Mouse (Mus musculus) 416B (cell line): ENCODE data around the gene Foxn1.

Source experiments
- DNase-seq: peaks from one replicate; pipeline ENCODE4 v3.0.0; 2011; ENCODE audit warnings: low read depth

Gene Foxn1

DNA sequence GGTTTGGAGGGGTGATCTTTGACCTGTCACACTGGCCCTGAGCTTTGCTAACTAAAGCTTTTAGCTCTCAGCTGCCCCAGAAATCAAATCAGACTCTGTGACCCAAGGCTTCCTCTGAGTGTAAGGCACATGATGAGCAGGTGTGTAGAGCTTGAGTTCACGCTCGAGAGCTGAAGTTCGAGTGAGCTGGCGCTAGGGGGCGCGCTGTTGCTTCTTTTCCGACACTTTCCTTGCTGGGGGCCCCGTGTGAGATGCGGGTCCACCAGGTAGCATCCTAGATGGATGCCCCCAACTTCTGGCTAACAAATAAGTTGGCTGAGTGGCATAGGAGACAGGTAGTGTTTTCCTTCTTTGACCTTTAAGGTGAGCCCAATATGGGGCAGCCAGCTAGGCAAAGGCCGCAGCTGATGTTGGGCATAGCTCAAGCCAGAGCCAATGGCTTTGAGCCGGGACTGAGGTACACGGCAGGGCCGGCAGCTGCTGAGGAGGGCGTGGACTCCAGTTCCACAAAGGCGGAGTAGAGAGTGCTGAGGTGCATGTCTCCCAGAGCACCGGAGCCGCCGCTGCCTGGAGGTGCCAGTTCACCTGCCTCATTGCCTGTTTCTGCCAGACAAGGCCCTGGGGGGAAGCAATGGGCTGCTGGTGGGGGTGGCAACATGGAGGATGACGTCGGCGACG, 27.9 kb downstream of the Foxn1 start:
- peak; percentile 59 for DNase-seq

DNA sequence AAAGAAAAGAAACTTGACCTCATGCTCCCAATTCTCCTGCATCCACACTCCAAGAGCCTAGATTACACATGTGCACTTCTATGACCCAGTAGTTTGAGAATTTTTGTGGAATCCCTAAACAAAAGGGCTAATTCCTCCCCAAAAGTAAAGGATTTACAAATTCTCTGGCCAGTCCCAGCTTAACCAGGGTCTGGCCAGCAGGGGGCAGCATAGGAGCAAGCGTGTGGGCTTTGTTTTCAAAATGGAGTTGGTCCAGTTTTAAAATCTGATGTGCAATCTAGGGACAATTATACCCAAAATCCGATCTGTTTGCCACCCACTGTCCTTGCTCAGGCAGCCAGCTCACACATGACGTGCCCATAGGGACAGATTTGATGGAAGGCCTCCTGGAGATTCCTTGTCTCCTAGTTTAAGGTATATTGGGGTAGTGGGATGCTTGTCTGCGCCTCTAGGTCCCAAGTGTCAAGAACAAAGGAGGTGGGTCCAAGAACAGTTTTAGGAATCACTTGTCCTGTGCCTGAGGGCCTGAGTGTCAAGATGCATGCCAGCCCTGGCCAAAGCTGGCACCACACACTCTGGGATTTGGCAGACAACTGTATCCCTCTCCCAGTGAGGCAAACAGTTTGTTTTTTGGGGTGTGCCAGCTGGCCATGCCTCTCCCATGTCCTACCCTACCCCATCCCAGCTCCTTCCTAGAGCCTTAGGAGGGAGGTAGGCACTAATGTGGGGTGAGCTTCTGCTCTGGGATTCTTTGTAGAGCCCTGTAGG, 30.7 kb downstream of the Foxn1 start:
- peak; percentile 74 for DNase-seq

DNA sequence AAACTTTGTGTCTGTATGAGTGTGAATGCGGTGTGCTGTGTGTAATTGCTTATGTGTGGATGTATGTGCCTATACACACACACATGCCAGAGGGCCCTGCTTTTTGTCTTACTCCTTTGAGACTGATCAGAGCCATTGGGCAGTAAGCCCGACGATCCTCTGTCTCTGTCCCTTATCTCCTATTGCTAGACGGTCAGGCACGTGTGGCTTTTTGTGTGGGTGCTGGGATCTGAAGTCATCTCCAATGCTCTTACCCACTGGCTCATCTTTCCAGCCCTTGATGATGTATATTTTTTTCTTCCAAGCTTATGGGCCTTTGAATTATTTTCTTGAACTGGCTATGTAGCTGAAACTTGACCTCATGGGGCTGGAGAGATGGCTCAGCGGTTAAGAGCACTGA, 31.5 kb downstream of the Foxn1 start:
- no peak for DNase-seq

DNA sequence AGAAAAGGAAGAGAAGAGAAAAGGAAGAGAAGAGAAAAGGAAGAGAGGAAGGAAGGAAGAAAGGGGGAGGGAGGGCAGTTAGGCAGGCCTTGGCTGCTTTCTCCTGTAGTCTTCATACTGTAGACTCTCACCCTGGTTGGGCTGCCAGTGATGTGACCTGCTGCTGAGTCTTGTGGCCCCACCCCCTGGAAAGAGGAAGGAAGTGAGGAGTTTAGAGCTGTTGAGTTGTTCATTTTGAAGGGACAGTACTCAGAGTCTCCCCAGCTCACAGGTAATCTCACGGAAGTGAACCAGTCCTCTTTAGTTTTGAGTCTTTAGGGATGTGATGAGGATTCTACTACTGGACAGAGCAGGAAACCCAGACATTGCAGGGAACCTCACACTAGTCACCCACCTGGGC, 33.3 kb downstream of the Foxn1 start:
- DNase-seq: peak; percentile 58

DNA sequence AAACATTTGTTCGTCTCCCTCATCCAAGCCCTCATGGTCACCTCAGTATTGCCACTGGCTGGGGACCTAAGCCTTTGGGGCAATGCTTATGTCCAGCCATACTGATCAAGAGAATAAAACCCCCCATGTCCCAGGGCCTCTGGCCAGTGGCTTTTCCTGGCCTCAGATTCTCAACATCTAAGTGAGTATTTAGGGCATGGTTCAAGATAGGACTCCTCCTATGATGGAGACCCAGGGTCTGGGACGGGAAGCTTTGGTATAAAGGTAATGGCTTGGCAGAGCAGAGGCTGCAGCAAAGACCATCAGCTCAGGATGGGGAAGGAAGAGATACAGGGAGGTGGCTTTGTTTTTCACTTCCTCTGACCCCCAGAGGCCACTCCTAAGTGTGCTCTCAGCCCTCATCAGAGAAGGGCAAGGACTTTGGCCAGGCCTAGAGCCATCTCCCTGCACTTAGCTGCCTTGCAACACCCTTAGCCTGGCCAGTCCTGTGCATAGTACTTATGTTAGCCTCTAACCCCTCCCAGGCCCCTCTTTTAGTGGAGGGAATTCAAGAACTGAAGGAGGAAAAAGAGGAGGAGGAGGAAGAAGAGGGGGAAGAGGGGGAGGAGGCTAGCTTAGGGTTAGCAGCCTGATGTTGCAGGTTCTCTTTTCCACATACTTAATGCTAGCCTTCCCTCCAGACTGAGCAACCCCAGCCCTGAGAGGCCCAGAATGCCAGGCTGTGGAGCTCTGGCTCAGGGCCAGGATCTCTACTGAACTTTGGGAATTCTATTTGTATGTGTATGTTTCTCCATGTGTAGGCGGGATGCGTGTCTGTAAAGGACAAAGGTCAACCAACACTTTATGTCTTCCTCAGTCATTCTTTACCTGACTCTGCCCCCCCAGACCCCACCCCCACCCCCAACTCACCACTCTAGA, 36.7 kb downstream of the Foxn1 start:
- peak; percentile 31 for DNase-seq

DNA sequence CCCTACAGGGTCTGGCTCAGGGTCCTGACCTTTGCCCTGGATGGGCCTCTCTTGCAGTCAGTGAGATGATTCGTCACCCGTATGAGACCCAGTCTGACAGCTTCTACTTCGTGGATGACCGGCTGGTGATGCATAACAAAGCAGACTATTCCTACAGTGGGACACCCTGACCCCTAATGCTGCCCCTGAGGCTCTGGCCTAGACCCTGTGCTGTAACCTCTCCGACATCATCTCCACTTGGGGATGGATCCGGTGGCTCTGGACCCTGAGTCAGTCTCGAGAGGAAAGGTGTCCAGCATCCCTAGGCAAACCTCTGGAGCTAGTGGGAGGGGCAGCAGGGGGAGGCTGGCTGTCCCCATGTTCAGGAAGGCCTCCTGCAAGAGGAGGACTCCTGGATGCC, 37.9 kb downstream of the Foxn1 start:
- no peak for DNase-seq

DNA sequence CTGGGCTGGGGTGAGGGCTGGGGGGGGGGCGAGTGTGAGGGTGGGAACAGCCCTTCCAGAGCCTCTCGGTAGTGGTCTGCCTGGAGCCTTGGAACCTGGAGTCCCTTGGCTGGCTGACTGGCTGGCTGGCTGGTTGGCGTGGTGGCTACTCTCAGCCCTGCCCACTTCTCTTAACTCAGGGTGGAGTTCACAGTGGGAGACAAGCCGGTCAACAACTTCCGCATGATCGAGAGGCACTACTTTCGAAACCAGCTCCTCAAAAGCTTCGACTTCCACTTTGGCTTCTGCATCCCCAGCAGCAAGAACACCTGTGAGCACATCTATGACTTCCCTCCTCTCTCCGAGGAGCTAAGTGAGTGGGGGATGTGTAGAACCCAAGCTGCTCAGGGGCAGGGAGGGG, 38.5 kb downstream of the Foxn1 start:
- no peak for DNase-seq

DNA sequence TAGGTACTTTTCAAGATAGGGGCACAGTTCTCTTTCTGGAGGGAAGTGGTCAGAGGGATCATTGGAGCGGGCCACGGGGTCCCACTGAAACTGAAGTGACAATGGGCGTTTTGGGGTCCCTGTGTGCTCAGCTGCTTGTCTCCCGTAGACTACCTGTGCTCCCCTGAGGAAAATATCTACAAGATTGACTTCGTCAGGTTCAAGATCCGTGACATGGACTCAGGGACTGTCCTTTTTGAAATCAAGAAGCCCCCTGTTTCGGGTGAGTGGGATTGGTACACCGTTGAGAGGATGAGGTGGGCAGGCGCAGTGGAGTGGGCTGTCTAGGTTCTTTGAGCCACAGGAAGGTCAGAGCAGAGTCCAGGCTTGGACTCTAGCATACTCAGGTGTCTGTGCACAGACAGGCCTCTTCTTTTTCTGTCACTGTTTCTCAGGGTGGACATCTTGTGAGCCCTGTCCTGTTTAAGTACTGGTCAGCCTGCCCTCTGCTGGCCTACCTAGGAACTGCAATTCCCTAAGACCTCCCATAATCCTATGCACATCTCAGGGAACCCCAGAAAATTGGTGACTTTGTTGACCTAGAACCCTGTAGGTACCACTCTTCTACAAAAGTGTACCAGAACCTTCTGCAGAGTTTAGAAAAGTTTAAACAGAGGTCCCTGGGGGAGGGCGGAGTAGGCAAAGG, 39.1 kb downstream of the Foxn1 start:
- DNase-seq: peak; percentile 87

DNA sequence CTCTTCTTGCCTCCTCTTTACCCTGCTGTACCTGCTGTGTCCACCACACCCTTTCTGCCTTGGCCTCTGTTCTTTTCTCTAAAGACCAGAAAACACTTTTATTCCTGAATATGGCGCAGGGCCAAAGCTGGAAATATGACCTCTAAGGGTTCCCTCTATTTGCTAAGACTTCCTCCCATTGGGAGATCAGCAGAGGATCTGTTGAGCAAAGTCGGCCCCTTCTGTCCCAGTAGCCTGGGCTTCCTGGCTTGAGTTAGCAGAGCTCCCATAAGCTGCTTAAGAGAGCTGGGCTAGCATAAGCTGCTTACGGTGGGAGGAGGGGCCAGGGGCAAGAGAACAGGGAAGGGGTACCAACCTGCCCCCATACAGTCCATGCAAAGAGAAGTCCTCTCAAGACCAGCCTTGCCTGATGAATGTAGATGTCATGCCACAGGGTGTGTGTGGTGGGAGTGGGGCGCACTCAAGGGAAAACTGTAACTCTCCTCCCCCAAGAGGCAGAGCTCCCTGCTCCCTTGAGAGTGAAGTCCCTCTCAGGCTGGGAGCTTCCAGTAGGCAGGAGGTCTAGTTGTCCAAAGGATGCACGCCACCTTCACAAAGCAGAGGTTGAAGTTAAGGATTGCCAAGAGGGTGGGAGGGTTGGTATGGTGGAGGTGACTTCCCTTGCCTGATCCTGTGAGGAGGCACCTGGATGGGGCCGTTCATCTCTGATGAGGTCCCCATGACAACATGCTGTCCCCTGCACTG, 39.9 kb downstream of the Foxn1 start:
- DNase-seq: no peak

DNA sequence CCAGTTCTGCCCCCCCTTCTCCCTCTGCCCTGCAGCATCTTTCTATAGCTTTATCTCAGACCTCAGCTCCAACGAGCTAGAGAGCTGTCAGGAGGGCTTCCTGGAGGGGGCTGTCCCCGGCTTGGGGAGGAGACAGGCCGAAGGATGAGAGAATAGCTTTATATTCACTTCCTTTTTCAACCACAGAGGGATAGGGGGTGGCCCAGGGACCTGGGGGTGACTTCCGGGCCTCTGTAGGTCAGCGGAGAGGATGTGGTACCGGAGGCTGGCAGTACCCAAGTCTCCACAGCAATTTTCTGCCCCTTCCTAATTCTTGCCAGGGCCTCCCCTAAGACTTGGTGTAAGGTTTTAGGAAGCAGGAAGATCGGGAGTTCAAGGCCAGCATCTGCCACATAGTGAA, 40.6 kb downstream of the Foxn1 start:
- peak; percentile 98 for DNase-seq

DNA sequence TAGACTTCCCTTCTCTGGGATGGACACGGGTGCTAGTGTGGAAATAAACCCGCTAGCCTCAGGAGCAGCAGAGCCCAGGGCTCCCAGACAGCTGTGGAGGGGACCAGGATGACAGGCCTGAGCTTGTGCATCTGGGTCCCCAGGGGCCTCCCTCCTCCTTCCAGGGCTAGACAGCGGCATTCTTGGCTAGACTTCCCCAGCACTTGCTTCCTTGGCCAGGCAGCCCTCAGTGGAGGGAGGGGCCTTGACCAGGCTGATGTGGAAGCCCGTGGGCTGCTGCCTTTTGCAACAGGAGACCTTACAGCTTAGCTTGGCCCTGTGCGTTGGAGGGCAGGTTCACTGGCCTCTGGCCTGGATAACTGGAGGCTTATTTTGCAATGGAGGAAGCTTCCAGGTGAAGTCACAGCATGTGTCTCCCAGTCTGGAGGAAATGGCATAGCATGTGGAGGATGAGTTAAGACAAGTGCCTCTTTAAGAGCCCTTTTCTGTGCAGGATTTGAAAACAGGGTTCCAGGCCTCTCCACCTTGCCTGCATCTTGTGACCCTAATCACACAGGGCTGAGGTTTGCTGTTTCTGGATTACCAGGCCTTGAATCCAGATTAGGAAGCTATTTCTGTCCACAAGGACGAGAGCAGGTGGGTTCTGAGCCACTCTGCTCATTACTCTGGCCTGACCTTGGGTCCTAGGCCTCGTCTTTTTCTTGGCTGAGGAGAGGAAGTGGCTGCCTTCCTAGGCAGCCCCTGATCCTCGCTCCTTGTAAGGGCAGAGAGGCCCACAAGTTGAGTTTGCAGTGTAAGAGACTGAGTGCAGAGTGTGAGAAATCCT, 41.3 kb downstream of the Foxn1 start:
- DNase-seq: peak; percentile 63

DNA sequence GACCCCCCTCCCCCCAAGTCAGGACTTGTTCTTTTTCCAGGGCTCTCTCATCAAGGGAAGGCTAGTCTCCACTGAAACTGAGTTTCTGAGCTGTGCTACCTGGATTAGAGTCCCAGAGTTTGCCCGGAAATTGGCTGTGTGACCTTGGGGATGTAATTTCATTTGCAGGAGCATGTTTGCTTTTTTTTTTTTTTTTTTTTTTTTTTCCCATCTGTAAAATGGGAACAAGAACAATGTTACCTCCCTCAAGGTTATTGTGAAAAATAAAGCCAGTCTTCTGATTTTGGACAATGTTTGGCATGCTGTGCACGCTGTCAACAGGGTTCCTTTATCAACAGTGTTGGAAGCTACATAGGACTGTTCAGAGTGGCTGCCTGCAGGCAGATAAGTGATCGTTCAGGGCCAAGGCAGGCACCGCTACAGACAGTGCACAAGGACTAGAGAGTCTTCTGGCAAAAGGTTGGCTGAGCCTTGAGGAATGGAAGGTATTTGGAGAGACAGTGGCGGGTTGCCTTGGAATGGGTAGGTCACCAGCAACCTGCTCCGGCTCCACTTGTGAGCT, 41.9 kb downstream of the Foxn1 start:
- DNase-seq: peak; percentile 34

DNA sequence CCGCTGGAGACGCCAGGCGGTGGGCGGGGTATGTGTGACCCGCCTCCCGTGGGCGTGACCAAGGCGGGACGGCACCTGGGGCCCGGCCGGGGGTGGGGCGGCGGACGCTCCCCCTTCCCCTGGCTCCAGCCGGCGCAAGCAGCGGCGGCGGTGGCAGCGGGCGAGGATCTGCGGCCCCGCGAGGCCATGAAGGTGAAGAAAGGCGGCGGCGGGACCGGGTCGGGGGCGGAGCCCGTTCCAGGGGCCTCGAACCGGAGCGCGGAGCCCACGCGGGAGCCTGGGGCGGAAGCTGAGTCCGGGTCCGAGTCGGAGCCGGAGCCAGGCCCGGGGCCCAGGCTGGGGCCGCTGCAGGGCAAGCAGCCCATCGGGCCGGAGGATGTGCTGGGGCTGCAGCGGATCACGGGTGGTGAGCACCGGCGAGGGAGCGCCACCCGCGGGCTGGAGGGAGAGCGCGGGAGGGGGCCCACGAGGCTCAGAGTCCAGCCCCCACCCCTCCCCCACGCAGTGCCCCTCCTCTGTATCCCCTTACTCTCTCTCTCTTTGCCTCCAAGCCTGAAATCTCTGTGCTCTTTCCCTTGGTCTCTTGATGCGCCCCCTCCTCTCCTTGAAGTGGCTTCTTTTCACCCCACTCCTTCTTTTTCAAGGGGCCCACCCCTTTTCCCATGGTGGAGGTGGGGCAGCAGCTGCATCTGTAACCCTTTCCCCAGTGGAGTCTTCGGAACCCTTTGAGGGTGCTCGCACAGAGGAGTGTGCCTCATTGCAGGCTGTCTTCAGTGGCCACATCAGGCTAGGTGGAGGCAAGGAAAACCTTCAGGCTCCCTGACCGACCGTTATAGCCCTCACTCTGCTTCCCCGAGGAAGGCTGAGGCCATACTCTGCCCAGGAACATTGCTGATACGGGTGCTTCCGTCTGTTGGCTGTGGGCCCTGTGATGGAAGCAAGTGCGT, 42.7 kb downstream of the Foxn1 start, which contains the start of gene Unc119:
Gene Unc119 (plus strand): TSS at position 102 of the 947 bp plus-strand sequence.
- DNase-seq: peak; percentile 71

DNA sequence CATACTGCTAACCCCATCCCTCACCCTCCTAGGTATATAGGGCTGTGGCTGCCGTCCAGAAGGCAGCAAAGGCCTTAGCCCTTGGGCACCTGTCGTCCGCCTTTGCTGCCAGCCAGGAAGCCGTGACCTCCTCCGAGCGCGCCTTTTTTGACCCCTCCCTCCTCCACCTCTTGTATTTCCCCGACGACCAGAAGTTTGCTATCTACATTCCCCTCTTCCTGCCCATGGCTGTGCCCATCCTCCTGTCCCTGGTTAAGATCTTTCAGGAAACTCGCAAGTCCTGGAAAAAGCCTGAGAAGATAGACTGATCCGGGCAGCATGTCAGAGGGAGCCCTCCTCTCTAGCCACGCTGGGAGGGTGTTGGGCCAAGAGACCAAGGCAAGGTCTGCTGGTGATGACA, 44.7 kb downstream of the Foxn1 start:
- DNase-seq: no peak

DNA sequence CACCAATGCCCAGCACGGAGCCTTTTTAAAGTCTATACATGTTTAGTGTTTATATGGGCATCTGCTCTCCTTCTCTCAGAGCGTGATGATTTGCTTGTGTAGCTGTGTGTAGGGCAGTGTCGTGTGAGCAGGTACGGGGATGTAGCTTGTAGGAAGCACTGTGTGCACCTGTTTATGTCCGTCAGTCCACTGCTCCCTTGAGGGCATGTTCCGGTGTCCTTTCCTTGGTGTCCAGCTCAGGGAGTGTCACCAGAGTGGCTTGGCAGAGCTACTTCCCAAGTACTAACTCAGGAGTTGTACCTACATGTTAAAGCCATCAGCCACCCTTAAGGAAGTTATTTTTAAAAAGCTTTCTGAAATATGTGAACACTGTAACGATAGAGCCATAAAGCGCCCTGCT, 49.3 kb downstream of the Foxn1 start:
- DNase-seq: no peak

DNA sequence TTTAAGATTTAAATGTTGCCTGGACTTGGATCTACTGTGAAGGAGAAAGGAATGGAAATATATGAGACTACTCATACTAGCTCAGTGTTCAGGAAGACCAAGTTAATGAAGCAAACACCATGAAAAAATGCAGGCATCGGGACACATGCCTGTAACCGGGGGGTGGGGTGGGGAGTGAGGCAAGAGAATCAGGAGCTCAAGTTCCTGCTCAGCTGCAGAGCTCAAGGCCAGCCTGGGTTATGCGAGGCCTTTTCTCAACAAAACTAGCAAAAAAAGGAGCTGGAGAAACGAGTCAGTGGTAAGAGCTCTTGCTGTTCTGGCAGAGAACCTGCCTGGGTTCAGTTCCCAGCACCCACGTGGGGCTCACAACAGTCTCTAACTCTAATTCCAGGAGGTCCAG, 52.4 kb downstream of the Foxn1 start:
- no peak for DNase-seq

DNA sequence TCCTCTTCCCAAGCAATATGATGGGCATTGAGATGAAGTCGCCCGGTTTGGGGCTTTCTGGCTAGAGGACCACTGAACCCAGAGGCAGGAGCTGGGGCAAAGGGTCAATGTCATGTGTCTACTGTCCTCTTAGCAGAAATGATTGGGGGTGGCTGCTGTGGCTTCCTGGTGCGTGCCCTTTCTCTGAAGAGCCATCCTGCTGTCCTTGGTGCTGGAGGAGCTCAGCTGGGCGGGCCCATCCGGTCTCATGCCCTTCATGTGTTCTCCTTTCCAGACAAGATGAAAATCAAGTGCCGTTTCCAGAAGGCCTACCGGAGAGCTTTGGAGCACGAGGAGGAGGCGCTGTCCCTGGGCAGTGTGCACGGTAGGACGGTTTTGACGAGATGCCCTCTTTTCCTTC, 53.7 kb downstream of the Foxn1 start:
- DNase-seq: no peak

DNA sequence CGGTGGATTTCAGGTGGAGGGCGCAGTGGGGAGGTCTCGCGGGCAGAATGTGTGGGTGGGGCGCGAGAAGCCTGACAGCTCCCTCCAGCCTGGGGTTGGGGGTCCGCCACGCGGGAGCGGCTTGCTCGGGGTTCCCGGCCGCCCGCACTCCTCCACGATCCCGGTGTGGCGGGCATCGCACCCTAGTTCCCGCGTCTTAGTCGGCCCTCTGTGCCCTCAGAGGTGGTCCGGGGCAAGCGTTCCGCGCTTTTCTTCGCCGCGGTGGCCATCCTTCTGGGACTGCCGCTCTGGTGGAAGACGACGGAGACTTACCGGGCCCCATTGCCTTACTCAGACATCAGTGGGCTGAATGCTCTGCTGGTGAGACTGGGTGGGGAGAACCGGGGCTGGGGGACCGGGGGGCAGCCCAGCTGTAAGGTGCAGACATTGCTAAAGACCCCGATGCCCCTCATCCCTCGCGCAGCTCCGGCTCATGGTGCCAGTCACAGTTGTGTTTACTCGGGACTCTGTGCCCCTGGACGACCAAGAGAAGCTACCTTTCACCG, 57.8 kb downstream of the Foxn1 start:
- no peak for DNase-seq
